Mouse (Mus musculus): ENCODE data around the gene Crybb1. TPM values are rescaled to one million over a fixed set of nuclear protein-coding genes. Genes with fewer than 3 reads are reported as not detected.

Gene Crybb1
- polyA plus RNA-seq, 1 experiment from 2014 or later: 2.7 TPM

- H3K4me3 ChIP-seq (replicated peaks): no peak overlapping the region
- peaks cover 41% of the 10 kb centered on the region for H3K4me1 ChIP-seq (replicated peaks)
- no peak overlapping the region for H3K9ac ChIP-seq (replicated peaks)
- 50% methylated on average over 2 of the region's 2 CpGs for WGBS
- H3K27me3 ChIP-seq: no peaks in the 10 kb centered on the region; the same call in 1 of the 2 replicates
- H3K36me3 ChIP-seq: no peaks in the 10 kb centered on the region
- no peak for ATAC-seq
- H3K9me3 ChIP-seq: no peaks in the 10 kb centered on the region
- H3K27ac ChIP-seq: no peak overlapping the region
- no peak overlapping the region for H3K4me2 ChIP-seq (replicated peaks)
Observed at GRCm38 (mm10) chr5:112273746-112274463, 18.3 kb downstream of the Crybb1 start.

- ATAC-seq: no peak
- H3K4me2 ChIP-seq (replicated peaks): peak overlapping the region; percentile 83
- peaks cover 53% of the 10 kb centered on the region for H3K4me1 ChIP-seq (replicated peaks)
- no peaks in the 10 kb centered on the region for H3K9me3 ChIP-seq
- no peak overlapping the region for H3K9ac ChIP-seq (replicated peaks)
- H3K27ac ChIP-seq: no peak overlapping the region
- no peaks in the 10 kb centered on the region for H3K27me3 ChIP-seq
- no peaks in the 10 kb centered on the region for H3K36me3 ChIP-seq
- WGBS: 56% methylated on average over 3 of the region's 4 CpGs
- H3K4me3 ChIP-seq (replicated peaks): peak overlapping the region; percentile 57
Observed at GRCm38 (mm10) chr5:112275021-112275804, 19.6 kb downstream of the Crybb1 start.

- H3K27ac ChIP-seq: peak within 1 kb of the TSS; percentile 73
- H3K36me3 ChIP-seq: no peaks in the 10 kb centered on the region
- H3K27me3 ChIP-seq: no peaks in the 10 kb centered on the region
- under 1% methylated on average over 51 of the region's 62 CpGs for WGBS
- peak; percentile 96 for ATAC-seq
- H3K4me1 ChIP-seq (replicated peaks): peaks cover 48% of the 10 kb centered on the region
- H3K4me3 ChIP-seq (replicated peaks): peak within 1 kb of the TSS; percentile 57
- peak within 1 kb of the TSS; percentile 83 for H3K4me2 ChIP-seq (replicated peaks)
- peak within 1 kb of the TSS; percentile 75 for H3K9ac ChIP-seq (replicated peaks)
- no peaks in the 10 kb centered on the region for H3K9me3 ChIP-seq
Observed at GRCm38 (mm10) chr5:112276267-112276873, 20.8 kb downstream of the Crybb1 start, which contains the start of gene Tpst2. Gene Tpst2 (plus strand): TSS chr5:112276691.

GRCm38 (mm10) chr5:112276907-112277348 lies 21.3 kb downstream of the Crybb1 start:
- H3K27me3 ChIP-seq: no peaks in the 10 kb centered on the region
- under 1% methylated on average over 24 of the region's 24 CpGs for WGBS
- peaks cover 45% of the 10 kb centered on the region for H3K4me1 ChIP-seq (replicated peaks)
- no peaks in the 10 kb centered on the region for H3K36me3 ChIP-seq
- H3K9me3 ChIP-seq: no peaks in the 10 kb centered on the region
- ATAC-seq: no peak; the same call in 1 of the 2 replicates
- H3K4me3 ChIP-seq (replicated peaks): peak overlapping the region; percentile 57
- peak overlapping the region; percentile 75 for H3K9ac ChIP-seq (replicated peaks)
- H3K4me2 ChIP-seq (replicated peaks): peak overlapping the region; percentile 83
- peak overlapping the region; percentile 48 for H3K27ac ChIP-seq

GRCm38 (mm10) chr5:112277906-112278470 lies 22.4 kb downstream of the Crybb1 start:
- WGBS: 92% methylated on average over 11 of the region's 11 CpGs
- peak overlapping the region; percentile 83 for H3K4me2 ChIP-seq (replicated peaks)
- H3K27me3 ChIP-seq: no peaks in the 10 kb centered on the region
- H3K9me3 ChIP-seq: no peaks in the 10 kb centered on the region
- no peaks in the 10 kb centered on the region for H3K36me3 ChIP-seq
- H3K27ac ChIP-seq: no peak overlapping the region
- no peak overlapping the region for H3K4me3 ChIP-seq (replicated peaks)
- no peak overlapping the region for H3K9ac ChIP-seq (replicated peaks)
- H3K4me1 ChIP-seq (replicated peaks): peaks cover 49% of the 10 kb centered on the region
- ATAC-seq: no peak

GRCm38 (mm10) chr5:112279181-112280021 lies 23.8 kb downstream of the Crybb1 start:
- Histone ChIP-seq H3K36me3 (no peaks in the 10 kb centered on the region), H3K9me3 (no peaks in the 10 kb centered on the region), H3K27ac (no peak overlapping the region), H3K4me3 (replicated peaks) (no peak overlapping the region), H3K27me3 (no peaks in the 10 kb centered on the region), H3K4me1 (replicated peaks) (peaks cover 49% of the 10 kb centered on the region), H3K9ac (replicated peaks) (0 out of 2 replicates have a peak overlapping the region, but pooled peaks have one; percentile 33), H3K4me2 (replicated peaks) (no peak overlapping the region)
- WGBS: 92% methylated on average over 17 of the region's 17 CpGs
- ATAC-seq: no peak

- H3K4me3 ChIP-seq (replicated peaks): no peak overlapping the region
- 87% methylated on average over 7 of the region's 7 CpGs for WGBS
- H3K36me3 ChIP-seq: no peaks in the 10 kb centered on the region
- H3K4me1 ChIP-seq (replicated peaks): peaks cover 49% of the 10 kb centered on the region
- no peaks in the 10 kb centered on the region for H3K9me3 ChIP-seq
- ATAC-seq: no peak
- no peak overlapping the region for H3K27ac ChIP-seq
- H3K9ac ChIP-seq (replicated peaks): peak overlapping the region; percentile 33; the same call in 1 of the 2 replicates
- no peaks in the 10 kb centered on the region for H3K27me3 ChIP-seq
- no peak overlapping the region for H3K4me2 ChIP-seq (replicated peaks)
Observed at GRCm38 (mm10) chr5:112280151-112280550, 24.5 kb downstream of the Crybb1 start.

- H3K27ac ChIP-seq: no peak overlapping the region
- no peaks in the 10 kb centered on the region for H3K36me3 ChIP-seq
- no peaks in the 10 kb centered on the region for H3K27me3 ChIP-seq
- H3K4me2 ChIP-seq (replicated peaks): no peak overlapping the region
- WGBS: 63% methylated on average over 15 of the region's 15 CpGs
- no peak overlapping the region; the same call in 1 of the 2 replicates for H3K9ac ChIP-seq (replicated peaks)
- no peaks in the 10 kb centered on the region for H3K9me3 ChIP-seq
- H3K4me3 ChIP-seq (replicated peaks): no peak overlapping the region
- H3K4me1 ChIP-seq (replicated peaks): peaks cover 43% of the 10 kb centered on the region
- ATAC-seq: no peak
Observed at GRCm38 (mm10) chr5:112280863-112281660, 25.4 kb downstream of the Crybb1 start.

- H3K4me1 ChIP-seq (replicated peaks): peaks cover 43% of the 10 kb centered on the region
- no peaks in the 10 kb centered on the region for H3K27me3 ChIP-seq
- no peak for ATAC-seq
Observed at GRCm38 (mm10) chr5:112281676-112282075, 26.1 kb downstream of the Crybb1 start.

GRCm38 (mm10) chr5:112282123-112282779 lies 26.6 kb downstream of the Crybb1 start:
- Histone ChIP-seq H3K4me1 (replicated peaks) (peaks cover 40% of the 10 kb centered on the region), H3K27ac (no peak overlapping the region), H3K4me3 (replicated peaks) (no peak overlapping the region), H3K36me3 (no peaks in the 10 kb centered on the region), H3K9ac (replicated peaks) (no peak overlapping the region), H3K27me3 (no peaks in the 10 kb centered on the region), H3K9me3 (no peaks in the 10 kb centered on the region), H3K4me2 (replicated peaks) (no peak overlapping the region)
- 72% methylated on average over 6 of the region's 6 CpGs for WGBS
- ATAC-seq: no peak

More at GRCm38 (mm10) chr5:112281676-112282075, 26.1 kb downstream of the Crybb1 start:
- no peaks in the 10 kb centered on the region for H3K9me3 ChIP-seq
- H3K27ac ChIP-seq: no peak overlapping the region
- H3K4me3 ChIP-seq (replicated peaks): no peak overlapping the region
- H3K9ac ChIP-seq (replicated peaks): no peak overlapping the region
- 88% methylated on average over 4 of the region's 4 CpGs for WGBS
- no peaks in the 10 kb centered on the region for H3K36me3 ChIP-seq
- H3K4me2 ChIP-seq (replicated peaks): no peak overlapping the region

All from midbrain, embryonic 13.5 days (tissue).